Comparison of ENCODE assay signal across 21 mouse cellular contexts in the genomic region with DNA sequence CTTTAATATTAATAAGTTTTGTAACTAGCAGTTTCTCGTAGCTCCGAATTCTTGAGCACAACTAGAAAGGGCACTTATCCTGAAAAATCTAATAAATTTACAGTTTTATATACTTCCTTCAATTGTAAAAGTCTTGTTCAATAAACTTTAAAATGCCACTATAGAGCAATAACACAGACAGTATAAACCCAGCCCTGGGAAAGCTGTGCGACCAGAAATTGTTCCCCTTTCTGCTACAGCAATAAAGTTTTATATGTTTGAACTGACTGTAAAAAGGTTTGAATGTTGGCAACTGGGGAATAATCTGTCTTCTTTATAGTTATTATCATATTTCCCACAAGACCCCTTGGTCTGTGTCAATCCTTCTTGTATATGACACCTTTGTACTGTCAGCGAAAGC.
DNase-seq lines count a peak whose midpoint lies in the region; ATAC-seq and TF ChIP-seq lines count a peak whose summit lies in the region.
"Had no signal": no experiment of that assay in that cellular context is flagged by ENCODE, and none has a peak within 500 bp of the region (broad histone marks: within the 10 kb centered on the region; RNA-seq: fewer than 3 reads in every experiment).

No protein-coding gene starts in this region.

- DNase-seq in forebrain, postnatal 0 days, result no peak
- DNase-seq in forelimb bud, embryonic 11.5 days (ENCODE audit: low read depth, low spot score), result peak; percentile 20
- peak; percentile 40 for DNase-seq in large intestine, adult 2 months (ENCODE audit: low read depth, low spot score)
- no peak for DNase-seq in retina, postnatal 1 day
- DNase-seq in left cerebral cortex, postnatal 36 days (ENCODE audit: low spot score in 2 of 2), result no peak
- DNase-seq: adrenal gland, adult 8-10 months; B cell, adult 2 months; cerebellum, adult 11-12 months; cerebellum, adult 9-10 months; cerebellum, postnatal 25 days; gastrocnemius, postnatal 36 days; heart, adult 11 months; heart, postnatal 36 days had no signal

- intact Hi-C loops in left cerebral cortex, postnatal 36 days (cut with DNase I), result no loop called here

- 86% methylated on average over 4 of the region's 4 CpGs for WGBS in forebrain, embryonic 12.5 days
- 77% methylated on average over 4 of the region's 4 CpGs for WGBS in forebrain, postnatal 0 days
- 28% methylated on average over 4 of the region's 4 CpGs for WGBS in large intestine, adult 2 months
- 51% methylated on average over 4 of the region's 4 CpGs for WGBS in neural tube, embryonic 14.5 days

- 0 out of 2 replicates have a peak overlapping the region, but pooled peaks have one; percentile 5 for H3K27ac ChIP-seq in forebrain, embryonic 12.5 days
- no peak overlapping the region for H3K27ac ChIP-seq in forebrain, postnatal 0 days (ENCODE audit: low read depth, low read length)
- no peak overlapping the region for H3K27ac ChIP-seq in neural tube, embryonic 14.5 days (ENCODE audit: low read depth, low read length)
- H3K27ac ChIP-seq: embryonic facial prominence, embryonic 13.5 days; heart, embryonic 13.5 days had no signal

- no peak overlapping the region for H3K4me3 ChIP-seq in forebrain, embryonic 12.5 days (replicated peaks)
- H3K4me3 ChIP-seq in forebrain, postnatal 0 days (ENCODE audit: low read depth, low read length), result no peak overlapping the region
- H3K4me3 ChIP-seq in neural tube, embryonic 14.5 days (ENCODE audit: low read depth, low read length), result no peak overlapping the region
- H3K4me3 ChIP-seq: embryonic facial prominence, embryonic 13.5 days; forebrain, embryonic 13.5 days; heart, embryonic 13.5 days; hindbrain, embryonic 13.5 days had no signal

- no peak overlapping the region for H3K4me2 ChIP-seq in forebrain, embryonic 12.5 days
- H3K4me2 ChIP-seq in forebrain, postnatal 0 days (ENCODE audit: low read depth), result no peak overlapping the region
- no peak overlapping the region for H3K4me2 ChIP-seq in neural tube, embryonic 14.5 days (ENCODE audit: low read depth, low read length)
- H3K4me2 ChIP-seq: embryonic facial prominence, embryonic 13.5 days; forebrain, embryonic 13.5 days; heart, embryonic 13.5 days; hindbrain, embryonic 13.5 days had no signal

- TF ChIP-seq CTCF in forebrain, postnatal 0 days (IDR thresholded peaks at IDR 0.05; ENCODE audit: low read depth), result no peak

- H3K36me3 ChIP-seq in forebrain, embryonic 12.5 days (replicated peaks), result no peaks in the 10 kb centered on the region
- no peaks in the 10 kb centered on the region for H3K36me3 ChIP-seq in forebrain, postnatal 0 days (ENCODE audit: insufficient read depth)
- H3K36me3 ChIP-seq in neural tube, embryonic 14.5 days (ENCODE audit: control insufficient read depth, insufficient read depth, low read length), result no peaks in the 10 kb centered on the region
- H3K36me3 ChIP-seq: G1E; hindbrain, embryonic 13.5 days had no signal

- peaks cover 52% of the 10 kb centered on the region for H3K4me1 ChIP-seq in forebrain, embryonic 12.5 days
- peaks cover 28% of the 10 kb centered on the region for H3K4me1 ChIP-seq in forebrain, postnatal 0 days (ENCODE audit: insufficient read depth)
- peaks cover 26% of the 10 kb centered on the region for H3K4me1 ChIP-seq in neural tube, embryonic 14.5 days (ENCODE audit: control insufficient read depth, insufficient read depth, low read length)

- no peaks in the 10 kb centered on the region for H3K9me3 ChIP-seq in forebrain, embryonic 12.5 days
- H3K9me3 ChIP-seq in forebrain, postnatal 0 days (ENCODE audit: low read length), result no peaks in the 10 kb centered on the region
- H3K9me3 ChIP-seq in neural tube, embryonic 14.5 days (ENCODE audit: control insufficient read depth, low read length), result no peaks in the 10 kb centered on the region
- H3K9me3 ChIP-seq: embryonic facial prominence, embryonic 13.5 days; heart, embryonic 13.5 days; hindbrain, embryonic 13.5 days had no signal

- no peaks in the 10 kb centered on the region for H3K27me3 ChIP-seq in forebrain, embryonic 12.5 days
- no peaks in the 10 kb centered on the region for H3K27me3 ChIP-seq in forebrain, postnatal 0 days (ENCODE audit: insufficient read depth, low read length)
- H3K27me3 ChIP-seq in neural tube, embryonic 14.5 days (ENCODE audit: control insufficient read depth, insufficient read depth, low read length), result no peaks in the 10 kb centered on the region
- H3K27me3 ChIP-seq: embryonic facial prominence, embryonic 13.5 days; forebrain, embryonic 13.5 days; heart, embryonic 13.5 days; hindbrain, embryonic 13.5 days had no signal

- no peak for ATAC-seq in forebrain, embryonic 12.5 days (ENCODE audit: low FRiP score)
- ATAC-seq in forebrain, postnatal 0 days, result no peak
- ATAC-seq in neural tube, embryonic 14.5 days (ENCODE audit: low read depth), result peak; percentile 52; the same call in 1 of the 2 replicates
- ATAC-seq: CD4-positive, CD25-positive, alpha-beta regulatory T cell, adult 4 months; forebrain, embryonic 13.5 days had no signal

- H3K9ac ChIP-seq in forebrain, embryonic 12.5 days, result no peak overlapping the region
- no peak overlapping the region for H3K9ac ChIP-seq in forebrain, postnatal 0 days
- H3K9ac ChIP-seq in neural tube, embryonic 14.5 days (replicated peaks; ENCODE audit: low read depth, low read length), result no peak overlapping the region
- H3K9ac ChIP-seq: embryonic facial prominence, embryonic 13.5 days; forebrain, embryonic 13.5 days; heart, embryonic 13.5 days; hindbrain, embryonic 13.5 days had no signal

Comparison
In these comparisons a context has a peak if more than half of its experiments do, and no peak if none do; other contexts are left out.
1. DNase-seq: peak in forelimb bud, embryonic 11.5 days (single experiment) and large intestine, adult 2 months (single experiment); none in forebrain, postnatal 0 days (single experiment), retina, postnatal 1 day (single experiment) and left cerebral cortex, postnatal 36 days (0 of 2).